Mouse (Mus musculus) mesoderm, embryonic 11.5 days (tissue): ENCODE measurements at regions not wholly inside any gene's neighbourhood (a gene's known extent, or its start where the extent isn't known, plus 50 kb on each side); places are given as distances from the start of the nearest gene placed in this dataset.

Experiments used
- DNase-seq: peaks from one replicate; pipeline ENCODE4 v3.0.0-alpha.2; 2012; ENCODE audit warnings: low read depth, low spot score

- no peak for DNase-seq
These were observed 151.7 kb downstream of the Mtx2 start for GRCm38 (mm10) chr2:74977348-74977747.

- no peak for DNase-seq
These were observed 152.2 kb downstream of the Mtx2 start for GRCm38 (mm10) chr2:74977828-74978227.

- DNase-seq: no peak
These were observed 156.3 kb downstream of the Mtx2 start for GRCm38 (mm10) chr2:74981856-74982255.

GRCm38 (mm10) chr2:74993802-74994201 is 168.2 kb downstream of the Mtx2 start:
- no peak for DNase-seq

- no peak for DNase-seq
These were observed 169.4 kb downstream of the Mtx2 start for GRCm38 (mm10) chr2:74994998-74995397.

- DNase-seq: no peak
These were observed 172.1 kb downstream of the Mtx2 start for GRCm38 (mm10) chr2:74997736-74998135.

GRCm38 (mm10) chr2:75000368-75000796 is 174.8 kb downstream of the Mtx2 start:
- peak; percentile 76 for DNase-seq

- DNase-seq: no peak
These were observed 177.0 kb downstream of the Mtx2 start for GRCm38 (mm10) chr2:75002562-75002961.

GRCm38 (mm10) chr2:75008116-75008515 is 182.5 kb downstream of the Mtx2 start:
- DNase-seq: no peak

GRCm38 (mm10) chr2:75010647-75011046 is 185.0 kb downstream of the Mtx2 start:
- no peak for DNase-seq

GRCm38 (mm10) chr2:75012046-75012445 is 186.4 kb downstream of the Mtx2 start:
- no peak for DNase-seq

- no peak for DNase-seq
These were observed 189.6 kb downstream of the Mtx2 start for GRCm38 (mm10) chr2:75014994-75015728.

- DNase-seq: no peak
These were observed 193.9 kb downstream of the Mtx2 start for GRCm38 (mm10) chr2:75019459-75019858.

GRCm38 (mm10) chr2:75021639-75022038 is 196.0 kb downstream of the Mtx2 start:
- no peak for DNase-seq

- no peak for DNase-seq
These were observed 202.5 kb downstream of the Mtx2 start for GRCm38 (mm10) chr2:75028151-75028550.

GRCm38 (mm10) chr2:75029089-75029693 is 203.6 kb downstream of the Mtx2 start:
- no peak for DNase-seq

- DNase-seq: no peak
These were observed 209.1 kb downstream of the Mtx2 start for GRCm38 (mm10) chr2:75034708-75035107.

- peak; percentile 44 for DNase-seq
These were observed 213.5 kb downstream of the Mtx2 start for GRCm38 (mm10) chr2:75039066-75039465.

- no peak for DNase-seq
These were observed 221.3 kb downstream of the Mtx2 start for GRCm38 (mm10) chr2:75046892-75047291.

- DNase-seq: no peak
These were observed 222.5 kb downstream of the Mtx2 start for GRCm38 (mm10) chr2:75048071-75048470.

- peak; percentile 61 for DNase-seq
These were observed 229.0 kb downstream of the Mtx2 start for GRCm38 (mm10) chr2:75054474-75055186.

- peak; percentile 85 for DNase-seq
These were observed 229.6 kb downstream of the Mtx2 start for GRCm38 (mm10) chr2:75055187-75055543.

GRCm38 (mm10) chr2:75061009-75061408 is 235.4 kb downstream of the Mtx2 start:
- DNase-seq: no peak
